Mouse (Mus musculus) cerebellum, adult 9-11 months (tissue): ENCODE data around the gene Lbx2.

Experiments
- DNase-seq: peaks from one replicate; pipeline ENCODE4 v3.0.0; 2022

Lbx2 gene

GRCm38 (mm10) chr6:83135571-83136161, 49.5 kb downstream of the Lbx2 start:
- no peak for DNase-seq

- no peak for DNase-seq
Measured at GRCm38 (mm10) chr6:83136291-83136880, 50.2 kb downstream of the Lbx2 start.

GRCm38 (mm10) chr6:83136881-83137575, 50.9 kb downstream of the Lbx2 start:
- no peak for DNase-seq

GRCm38 (mm10) chr6:83137576-83137950, 51.4 kb downstream of the Lbx2 start:
- peak; percentile 54 for DNase-seq
